Mouse (Mus musculus) ES-E14 (cell line): Measurements from ENCODE around the gene Akt1. TPM values are rescaled to one million over a fixed set of nuclear protein-coding genes. Genes with fewer than 3 reads are reported as not detected.

ENCODE experiments used
- DNase-seq: peaks from one replicate; pipeline ENCODE4 v3.0.0-alpha.2; 2013; ENCODE audit warnings: low read depth, low spot score
- H3K27ac ChIP-seq: 2 replicates; pipeline ENCODE4 v1.5.1; 2012; ENCODE audit warnings: low read depth, mild to moderate bottlenecking, low read length, moderate library complexity, mixed read lengths; ENCODE audit not compliant: poor library complexity, insufficient read depth, severe bottlenecking
- H3K36me3 ChIP-seq: 2 replicates; pipeline ENCODE4 v1.6.1; 2012; ENCODE audit warnings: mild to moderate bottlenecking, low read length, moderate library complexity, mixed read lengths; ENCODE audit not compliant: control insufficient read depth, poor library complexity, insufficient read depth, severe bottlenecking
- H3K4me1 ChIP-seq, 2 experiments: fragments of 150-350 bp in 1 of 2; sonication (generic) in 1 of 2; 2 replicates each; pipeline ENCODE4 v1.6.1; 2012; ENCODE audit warnings: low read length in 2 of 2, mild to moderate bottlenecking in 1 of 2, mixed read lengths in 1 of 2; ENCODE audit not compliant: control insufficient read depth in 2 of 2, insufficient read depth in 2 of 2, poor library complexity in 1 of 2
- H3K4me3 ChIP-seq, 2 experiments: fragments of 150-350 bp in 1 of 2; sonication (generic) in 1 of 2; 2 replicates each; pipeline ENCODE4 v1.5.1; 2012; ENCODE audit warnings: low read length in 2 of 2, low read depth in 1 of 2, mild to moderate bottlenecking in 1 of 2, mixed read lengths in 1 of 2; ENCODE audit not compliant: insufficient read depth in 1 of 2, poor library complexity in 1 of 2, severe bottlenecking in 1 of 2
- H3K9ac ChIP-seq: 2 replicates; pipeline ENCODE4 v1.6.1; 2012; ENCODE audit warnings: low read depth, mild to moderate bottlenecking, low read length, mixed read lengths; ENCODE audit not compliant: poor library complexity, insufficient read depth, severe bottlenecking
- H3K9me3 ChIP-seq: fragments of 150-350 bp; sonication (generic); 2 replicates; pipeline ENCODE4 v1.6.1; 2012; ENCODE audit warnings: low read depth, mild to moderate bottlenecking, low read length; ENCODE audit not compliant: control insufficient read depth, insufficient read depth
- CHD2 ChIP-seq: IDR thresholded peaks from 2 replicates; pipeline ENCODE4 v1.6.1; 2014; ENCODE audit warnings: mild to moderate bottlenecking, low read depth, low read length, inconsistent platforms
- HCFC1 ChIP-seq: IDR thresholded peaks from 2 replicates; pipeline ENCODE4 v1.6.1; 2012; ENCODE audit warnings: low read length, inconsistent platforms, borderline replicate concordance; ENCODE audit not compliant: insufficient read depth
- MAFK ChIP-seq: IDR thresholded peaks from 2 replicates; pipeline ENCODE4 v1.6.1; 2014; ENCODE audit warnings: mild to moderate bottlenecking, low read depth, low read length, inconsistent platforms; ENCODE audit not compliant: insufficient read depth
- ZC3H11A ChIP-seq: IDR thresholded peaks from 2 replicates; pipeline ENCODE4 v1.6.1; 2012; ENCODE audit warnings: low read depth, mild to moderate bottlenecking, inconsistent platforms, low read length, borderline replicate concordance
- ZNF384 ChIP-seq: IDR thresholded peaks from 2 replicates; pipeline ENCODE4 v1.6.1; 2012; ENCODE audit warnings: low read depth, low read length, inconsistent platforms
- in situ Hi-C, 2 experiments: fragments of 600-800 bp; cut with MboI; formaldehyde crosslinking; loops; one replicate each; pipeline ENCODE4 v1.15.1; 2025; ENCODE audit warnings: low sequenced_read_pairs in 2 of 2, inconsistent platforms in 1 of 2; ENCODE audit not compliant: unreplicated experiment in 2 of 2
- total RNA-seq: library from RNA; depleted of rRNA; stranded (reverse); fragments of 300-350 nt; gene quantifications from 2 replicates; pipeline ENCODE4 v1.2.3, GENCODE M21; 2012

Akt1 gene
- total RNA-seq, 1 experiment: 58.9 TPM

DNA sequence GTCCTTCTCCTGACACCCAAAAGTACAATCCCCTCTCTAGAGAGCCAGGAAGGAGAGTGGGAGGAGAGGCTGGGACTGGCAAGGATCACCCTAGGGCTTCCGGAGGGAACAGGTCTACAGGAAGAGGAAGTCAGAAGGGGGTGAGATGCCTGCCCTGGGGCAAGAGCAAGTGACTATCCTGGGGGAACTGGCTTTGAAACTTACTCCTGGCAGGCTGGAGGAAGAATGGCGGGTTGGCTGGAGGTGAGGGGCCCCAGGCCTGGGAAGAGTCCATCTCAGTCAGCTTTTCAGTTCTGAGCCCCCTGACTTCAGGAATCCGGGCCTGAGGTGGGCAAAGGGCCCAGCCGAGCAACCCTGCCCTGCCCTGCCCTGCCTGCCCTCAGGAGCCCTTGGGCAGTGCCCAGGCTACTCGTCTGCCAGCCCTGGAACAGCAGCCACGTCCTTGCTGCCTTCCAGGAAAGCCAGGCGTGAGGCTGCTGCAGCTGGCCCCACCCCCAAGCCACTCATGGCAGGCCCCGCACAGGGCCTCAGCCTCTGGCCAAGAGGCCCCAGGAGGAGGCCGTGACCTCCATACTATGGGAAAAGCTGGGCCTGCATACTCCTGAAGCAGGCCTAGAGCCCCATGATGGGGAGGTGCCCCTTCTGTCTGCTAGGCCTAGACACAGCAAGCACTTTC lies 3.8 kb downstream of the Akt1 start:
- H3K4me1 ChIP-seq: peaks cover 0 to 18% of the 10 kb centered on the region in 2 experiments; a peak in 2 of 4 replicates
- H3K36me3 ChIP-seq: peaks cover 19% of the 10 kb centered on the region; the same call in 1 of the 2 replicates
- H3K9me3 ChIP-seq: no peaks in the 10 kb centered on the region
- TF ChIP-seq ZC3H11A (no peak), MAFK (no peak), ZNF384 (no peak), HCFC1 (no peak), CHD2 (no peak)
- H3K9ac ChIP-seq: no peak overlapping the region
- no peak for DNase-seq
- no peak overlapping the region for H3K27ac ChIP-seq
- no peak overlapping the region for H3K4me3 ChIP-seq
- in situ Hi-C loops: no loop called here

- Histone ChIP-seq H3K9me3 (no peaks in the 10 kb centered on the region), H3K4me3 (no peak overlapping the region), H3K27ac (no peak overlapping the region), H3K4me1 (peaks cover 0 to 9% of the 10 kb centered on the region in 2 experiments; a peak in 1 of 4 replicates), H3K36me3 (peaks cover 19% of the 10 kb centered on the region; the same call in 1 of the 2 replicates), H3K9ac (no peak overlapping the region)
- in situ Hi-C loops: no loop called here
- no peak for DNase-seq
- TF ChIP-seq MAFK (no peak), HCFC1 (no peak), CHD2 (no peak), ZC3H11A (no peak), ZNF384 (no peak)
Observed at GRCm38 (mm10) chr12:112667619-112668297, 6.9 kb downstream of the Akt1 start.

GRCm38 (mm10) chr12:112665881-112666544 lies 8.7 kb downstream of the Akt1 start:
- in situ Hi-C loops: no loop called here
- Histone ChIP-seq H3K4me1 (0 out of 4 replicates have a peak, but pooled peaks cover 0 to 2% of the 10 kb centered on the region in 2 experiments), H3K9me3 (no peaks in the 10 kb centered on the region), H3K36me3 (peaks cover 20% of the 10 kb centered on the region; the same call in 1 of the 2 replicates), H3K9ac (no peak overlapping the region), H3K27ac (no peak overlapping the region), H3K4me3 (no peak overlapping the region)
- no peak for DNase-seq
- TF ChIP-seq ZC3H11A (no peak), CHD2 (no peak), HCFC1 (no peak), MAFK (no peak), ZNF384 (no peak)

GRCm38 (mm10) chr12:112665445-112665844 lies 9.2 kb downstream of the Akt1 start:
- Histone ChIP-seq H3K27ac (no peak overlapping the region), H3K36me3 (peaks cover 20% of the 10 kb centered on the region; the same call in 1 of the 2 replicates), H3K4me3 (no peak overlapping the region), H3K4me1 (no peaks in the 10 kb centered on the region), H3K9ac (no peak overlapping the region), H3K9me3 (no peaks in the 10 kb centered on the region)
- in situ Hi-C loops: no loop called here
- TF ChIP-seq HCFC1: no peak
- TF ChIP-seq ZNF384: no peak
- TF ChIP-seq MAFK: no peak
- TF ChIP-seq ZC3H11A: no peak
- TF ChIP-seq CHD2: no peak
- DNase-seq: no peak
